Mouse (Mus musculus) gastrocnemius, adult 2 months (tissue): ENCODE results near the gene Adgrg1. TPM values are rescaled to one million over a fixed set of nuclear protein-coding genes. Genes with fewer than 3 reads are reported as not detected.

ENCODE experiments used
- DNase-seq: peaks from one replicate; pipeline ENCODE4 v3.0.0; 2022
- H3K27ac ChIP-seq: fragments of 200-600 bp; 2 replicates; pipeline ENCODE4 v1.8.1; 2022; ENCODE audit warnings: mild to moderate bottlenecking
- H3K4me3 ChIP-seq: fragments of 200-600 bp; 2 replicates; pipeline ENCODE4 v1.8.1; 2022; ENCODE audit warnings: mild to moderate bottlenecking, moderate library complexity
- CTCF ChIP-seq: fragments of 200-600 bp; IDR thresholded peaks from 2 replicates; pipeline ENCODE4 v1.8.1; 2022; ENCODE audit warnings: antibody characterized with exemption, mild to moderate bottlenecking, moderate library complexity
- intact Hi-C: fragments of 180-260 bp; cut with DNase I; formaldehyde crosslinking; loops from one replicate; pipeline ENCODE4 v1.15.1; 2025
- total RNA-seq, 2 experiments: library from RNA; stranded (reverse); gene quantifications; 2 replicates each; pipeline ENCODE4 v1.2.3; 2021

Gene Adgrg1
- total RNA-seq, 2 experiments from 2014 or later, result 20.7 to 27.4 TPM

GRCm38 (mm10) chr8:94992534-94992933 is 18.0 kb downstream of the Adgrg1 start:
- peak overlapping the region; percentile 62 for H3K4me3 ChIP-seq
- no peak for TF ChIP-seq CTCF
- peak overlapping the region; percentile 92 for H3K27ac ChIP-seq
- peak; percentile 73 for DNase-seq
- intact Hi-C loops, result no loop called here

DNA sequence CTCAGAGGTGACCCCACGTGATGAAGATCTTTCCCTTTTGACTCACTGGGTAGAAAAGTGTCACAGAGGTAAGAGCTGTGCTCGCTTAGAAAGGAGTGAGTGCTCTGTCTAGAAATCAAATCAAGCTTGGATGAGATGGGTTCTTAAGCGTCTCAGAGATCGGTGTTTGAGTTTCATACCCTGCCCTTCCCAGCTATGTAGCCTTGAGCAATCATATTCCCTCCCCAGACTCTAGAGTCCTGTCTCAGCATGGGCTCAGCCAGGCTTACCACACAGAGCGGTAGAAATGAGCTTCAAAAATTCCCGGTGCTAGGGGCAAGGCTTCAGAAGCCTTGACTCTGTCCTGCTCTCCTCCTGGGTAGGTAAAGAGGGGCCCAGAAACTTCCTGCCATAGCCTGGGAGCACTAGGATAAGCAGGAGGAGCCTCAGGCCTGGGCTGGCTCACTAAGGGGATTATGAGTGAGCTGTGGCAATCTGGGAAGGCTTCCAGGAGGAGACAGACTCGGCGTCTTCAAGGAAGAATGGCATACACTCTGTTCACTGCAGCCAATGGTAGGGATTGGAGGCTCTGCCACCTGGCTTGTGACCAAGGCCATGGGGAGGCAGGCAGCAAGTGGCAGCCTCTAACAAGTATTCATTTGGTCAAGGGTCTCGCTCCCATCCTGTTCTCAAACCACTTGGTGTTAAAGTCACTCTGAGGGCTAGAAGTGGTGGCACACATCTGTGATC is 18.6 kb downstream of the Adgrg1 start:
- no peak for DNase-seq
- Histone ChIP-seq H3K4me3 (peak overlapping the region; percentile 62), H3K27ac (peak overlapping the region; percentile 92)
- TF ChIP-seq CTCF, result no peak
- intact Hi-C loops, result no loop called here

DNA sequence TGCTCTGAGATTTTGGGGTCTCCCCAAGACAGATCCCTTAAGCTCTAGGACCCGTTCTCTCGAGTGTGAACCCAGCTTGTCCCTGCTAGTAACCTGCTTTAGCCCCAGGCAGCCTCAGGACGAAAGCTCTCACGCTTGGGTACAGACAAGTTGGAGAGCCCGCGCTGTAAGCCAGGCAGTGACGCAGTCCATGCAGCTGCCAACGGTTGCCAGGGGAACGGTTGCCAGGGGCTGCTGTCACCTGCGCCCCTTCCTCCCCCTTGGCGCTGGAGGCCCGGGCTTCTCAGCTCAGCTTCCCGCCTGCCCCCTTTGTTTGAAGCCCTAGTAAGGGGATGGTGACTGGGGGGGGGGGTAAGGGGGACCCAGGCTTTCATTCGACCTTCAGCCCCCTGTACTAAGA is 19.5 kb downstream of the Adgrg1 start:
- intact Hi-C loops, result no loop called here
- no peak for TF ChIP-seq CTCF
- DNase-seq, result no peak
- H3K27ac ChIP-seq, result peak overlapping the region; percentile 92
- peak overlapping the region; percentile 62 for H3K4me3 ChIP-seq

GRCm38 (mm10) chr8:94994510-94994909 is 20.0 kb downstream of the Adgrg1 start:
- no peak for DNase-seq
- Histone ChIP-seq H3K4me3 (peak overlapping the region; percentile 62), H3K27ac (peak overlapping the region; percentile 92)
- no peak for TF ChIP-seq CTCF
- intact Hi-C loops, result no loop called here

GRCm38 (mm10) chr8:94995336-94995893 is 20.9 kb downstream of the Adgrg1 start:
- Histone ChIP-seq H3K4me3 (peak overlapping the region; percentile 62), H3K27ac (peak overlapping the region; percentile 92)
- no peak for TF ChIP-seq CTCF
- intact Hi-C loops, result no loop called here
- DNase-seq, result no peak

DNA sequence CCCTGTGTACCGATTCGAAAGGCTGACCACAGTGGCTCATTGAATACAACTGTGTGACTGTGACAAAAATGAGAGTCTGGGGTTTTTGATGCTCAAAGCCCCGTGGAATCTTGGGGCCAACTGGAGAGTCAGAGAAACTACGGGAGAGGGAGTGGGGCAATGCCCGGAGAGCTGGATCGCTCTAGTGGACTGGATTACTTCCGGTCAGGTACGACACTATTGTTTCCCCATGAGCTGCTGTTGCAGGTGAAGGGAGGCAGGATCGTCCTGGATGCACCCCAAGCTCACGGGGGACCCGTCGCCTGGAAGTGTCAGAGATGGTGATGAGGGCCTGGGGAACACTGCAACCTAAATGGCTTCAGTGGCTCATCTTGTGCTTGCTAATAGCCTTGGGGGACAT is 21.5 kb downstream of the Adgrg1 start:
- Histone ChIP-seq H3K27ac (peak overlapping the region; percentile 92), H3K4me3 (peak overlapping the region; percentile 62)
- intact Hi-C loops, result no loop called here
- no peak for TF ChIP-seq CTCF
- no peak for DNase-seq

GRCm38 (mm10) chr8:94996899-94997856 is 22.6 kb downstream of the Adgrg1 start:
- no peak for TF ChIP-seq CTCF
- intact Hi-C loops, result no loop called here
- peak overlapping the region; percentile 62 for H3K4me3 ChIP-seq
- DNase-seq, result no peak
- H3K27ac ChIP-seq, result peak overlapping the region; percentile 92

DNA sequence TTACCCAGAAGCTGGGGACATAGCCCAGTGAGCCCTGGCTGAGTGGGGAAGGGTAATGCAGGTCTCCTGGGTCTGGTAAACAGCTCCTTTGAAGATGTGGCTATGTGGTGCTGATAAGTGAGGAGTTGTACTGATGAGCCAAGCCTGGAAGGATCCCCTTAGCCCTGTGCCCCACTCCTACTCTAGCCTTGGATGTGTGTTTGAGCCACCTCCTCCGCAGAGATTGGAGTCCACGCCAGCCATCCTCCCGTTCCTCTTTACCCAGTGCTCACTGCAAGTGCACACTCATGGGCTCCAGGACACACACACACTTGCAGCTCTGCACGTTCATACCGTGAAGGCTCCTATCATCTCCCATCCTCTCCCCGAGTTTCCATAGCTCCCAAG is 23.3 kb downstream of the Adgrg1 start:
- Histone ChIP-seq H3K27ac (peak overlapping the region; percentile 92), H3K4me3 (peak overlapping the region; percentile 52)
- DNase-seq, result no peak
- no peak for TF ChIP-seq CTCF
- intact Hi-C loops, result loop anchor here (2.0 kb wide), 1 partner anchor 13 kb away; no protein-coding TSS in a partner anchor

GRCm38 (mm10) chr8:94998431-94998830 is 23.9 kb downstream of the Adgrg1 start:
- no peak for DNase-seq
- peak overlapping the region; percentile 52 for H3K4me3 ChIP-seq
- peak overlapping the region; percentile 92 for H3K27ac ChIP-seq
- intact Hi-C loops, result loop anchor here (2.0 kb wide), 1 partner anchor 14 kb away; no protein-coding TSS in a partner anchor
- TF ChIP-seq CTCF, result no peak

GRCm38 (mm10) chr8:94999004-94999403 is 24.5 kb downstream of the Adgrg1 start:
- peak overlapping the region; percentile 43 for H3K4me3 ChIP-seq
- DNase-seq, result peak; percentile 36
- H3K27ac ChIP-seq, result peak overlapping the region; percentile 92
- intact Hi-C loops, result loop anchor here (2.0 kb wide), 1 partner anchor 14 kb away; no protein-coding TSS in a partner anchor
- TF ChIP-seq CTCF, result no peak

- Histone ChIP-seq H3K27ac (peak overlapping the region; percentile 92), H3K4me3 (peak overlapping the region; percentile 50; the same call in 1 of the 2 replicates)
- intact Hi-C loops, result loop anchor here (2.0 kb wide), 1 partner anchor 15 kb away; no protein-coding TSS in a partner anchor
- no peak for DNase-seq
- no peak for TF ChIP-seq CTCF
Observed at GRCm38 (mm10) chr8:94999956-95000355, 25.4 kb downstream of the Adgrg1 start.

DNA sequence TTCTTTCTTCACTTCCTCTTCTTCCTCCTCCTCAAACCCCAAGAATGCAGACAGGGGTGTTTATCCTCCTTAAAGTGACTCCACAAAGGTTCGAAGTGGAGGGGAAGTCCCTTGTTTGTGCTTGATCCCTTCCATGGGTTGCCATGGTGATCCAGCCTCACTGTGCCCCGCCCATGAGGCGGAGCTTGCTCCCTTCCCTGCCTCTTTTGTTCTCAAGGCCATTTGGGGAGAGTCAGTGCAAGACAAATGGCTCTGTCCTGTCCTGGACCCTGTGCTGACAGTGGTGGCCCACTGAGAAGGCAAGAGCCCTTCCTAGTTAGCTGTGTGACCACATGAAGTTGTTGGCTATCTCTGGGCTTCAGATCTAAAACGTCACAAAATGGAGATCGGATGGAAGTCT is 26.1 kb downstream of the Adgrg1 start:
- DNase-seq, result peak; percentile 42

More for the DNA sequence above, 26.1 kb downstream of the Adgrg1 start:
- H3K27ac ChIP-seq, result peak overlapping the region; percentile 92
- peak overlapping the region; percentile 50 for H3K4me3 ChIP-seq
- intact Hi-C loops, result loop anchor here (1.0 kb wide), 1 partner anchor 50 kb away; no protein-coding TSS in a partner anchor
- no peak for TF ChIP-seq CTCF
